Mouse (Mus musculus): ENCODE measurements at regions not wholly inside any gene's neighbourhood (a gene's known extent, or its start where the extent isn't known, plus 50 kb on each side); places are given as distances from the start of the nearest gene placed in this dataset.

GRCm38 (mm10) chrX:12888708-12889481 lies 127.0 kb upstream of the Med14 start:
- DNase-seq = no peak

GRCm38 (mm10) chrX:12888010-12888707 lies 126.3 kb upstream of the Med14 start:
- no peak for DNase-seq

GRCm38 (mm10) chrX:12887516-12887915 lies 125.6 kb upstream of the Med14 start:
- no peak for DNase-seq

- no peak for DNase-seq
These were observed 124.5 kb upstream of the Med14 start for GRCm38 (mm10) chrX:12886160-12887048.

- no peak for DNase-seq
These were observed 117.4 kb upstream of the Med14 start for GRCm38 (mm10) chrX:12879233-12879632.

GRCm38 (mm10) chrX:12877506-12877905 lies 115.6 kb upstream of the Med14 start:
- DNase-seq = no peak

- DNase-seq = peak; percentile 59
These were observed 111.8 kb upstream of the Med14 start for GRCm38 (mm10) chrX:12873698-12874144.

GRCm38 (mm10) chrX:12873230-12873629 lies 111.4 kb upstream of the Med14 start:
- no peak for DNase-seq

- DNase-seq = no peak
These were observed 105.1 kb upstream of the Med14 start for GRCm38 (mm10) chrX:12866885-12867498.

- DNase-seq = no peak
These were observed 104.3 kb upstream of the Med14 start for GRCm38 (mm10) chrX:12866176-12866575.

- DNase-seq = no peak
These were observed 98.3 kb upstream of the Med14 start for GRCm38 (mm10) chrX:12860168-12860567.

GRCm38 (mm10) chrX:12858757-12859156 lies 96.9 kb upstream of the Med14 start:
- no peak for DNase-seq

GRCm38 (mm10) chrX:12857881-12858755 lies 96.2 kb upstream of the Med14 start:
- peak; percentile 11 for DNase-seq

- no peak for DNase-seq
These were observed 93.6 kb upstream of the Med14 start for GRCm38 (mm10) chrX:12855425-12855824.

- DNase-seq = no peak
These were observed 89.8 kb upstream of the Med14 start for GRCm38 (mm10) chrX:12851684-12852083.

- DNase-seq = no peak
These were observed 82.6 kb upstream of the Med14 start for GRCm38 (mm10) chrX:12844431-12844830.

- DNase-seq = no peak
These were observed 79.1 kb upstream of the Med14 start for GRCm38 (mm10) chrX:12841021-12841325.

GRCm38 (mm10) chrX:12840160-12841020 lies 78.5 kb upstream of the Med14 start:
- peak; percentile 82 for DNase-seq

- DNase-seq = no peak
These were observed 77.7 kb upstream of the Med14 start for GRCm38 (mm10) chrX:12839406-12840159.

- no peak for DNase-seq
These were observed 75.9 kb upstream of the Med14 start for GRCm38 (mm10) chrX:12837821-12838220.

All from adrenal gland, postnatal 25 days (tissue).